8 mouse cellular contexts compared by ENCODE assay signal in the genomic region with DNA sequence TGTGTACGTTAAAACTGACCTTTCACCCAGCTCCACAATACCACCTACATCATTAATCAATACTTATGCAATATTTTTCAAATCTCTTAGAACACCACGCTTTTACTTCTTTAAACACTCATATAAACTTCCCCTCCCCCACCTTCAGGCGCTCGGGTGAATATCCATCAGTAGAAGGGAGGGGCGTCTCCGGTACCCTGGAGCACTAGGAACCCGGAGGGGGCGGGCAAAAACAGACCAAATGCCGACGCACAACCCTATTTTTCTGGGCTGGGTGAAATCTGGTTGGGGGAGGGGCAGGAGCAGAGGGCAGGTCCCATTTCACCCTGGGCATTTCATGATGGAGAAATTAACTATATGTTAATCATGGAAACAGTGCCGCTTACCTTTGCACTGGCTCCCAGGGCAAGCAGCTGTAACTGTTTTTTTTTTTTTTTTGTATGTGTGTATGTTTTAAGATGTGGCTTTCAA. TPM values are rescaled to one million over a fixed set of nuclear protein-coding genes. Genes with fewer than 3 reads are reported as not detected.
A peak's percentile ranks its signal among the peaks of the same experiment; 100 is the strongest.
DNase-seq lines count a peak whose midpoint lies in the region; ATAC-seq and TF ChIP-seq lines count a peak whose summit lies in the region.

A gene (minus strand): TSS at position 421 of the 471 bp plus-strand sequence.

- no peak for TF ChIP-seq CTCF in G1E (IDR thresholded peaks at IDR 0.05; ENCODE audit: low read depth, low read length)
- TF ChIP-seq CTCF in liver, embryonic 14.5 days (IDR thresholded peaks at IDR 0.05; ENCODE audit: low read depth), result no peak

- H3K4me3 ChIP-seq in kidney, embryonic 15.5 days (replicated peaks), result peak within 1 kb of the TSS; percentile 52
- H3K4me3 ChIP-seq in G1E (ENCODE audit: low read depth, low read length), result peak within 1 kb of the TSS; percentile 76
- peak within 1 kb of the TSS; percentile 96 for H3K4me3 ChIP-seq in forebrain, embryonic 12.5 days (replicated peaks)
- H3K4me3 ChIP-seq in liver, embryonic 14.5 days (ENCODE audit: insufficient read depth in 1 of 2, low read depth in 2 of 2, low read length in 2 of 2), result peak within 1 kb of the TSS; percentile 68 to 83

- peaks cover 48% of the 10 kb centered on the region for H3K4me1 ChIP-seq in kidney, embryonic 15.5 days
- peaks cover 12% of the 10 kb centered on the region for H3K4me1 ChIP-seq in G1E (ENCODE audit: insufficient read depth, low read depth, low read length)
- H3K4me1 ChIP-seq in forebrain, embryonic 12.5 days, result peaks cover 26% of the 10 kb centered on the region
- peaks cover 4 to 8% of the 10 kb centered on the region in 2 experiments; a peak in 2 of 4 replicates for H3K4me1 ChIP-seq in liver, embryonic 14.5 days (replicated peaks; ENCODE audit: control insufficient read depth in 2 of 2, insufficient read depth in 2 of 2, low read length in 1 of 2)

- no peaks in the 10 kb centered on the region for H3K36me3 ChIP-seq in kidney, embryonic 15.5 days
- peaks cover 2% of the 10 kb centered on the region for H3K36me3 ChIP-seq in G1E (replicated peaks)
- no peaks in the 10 kb centered on the region for H3K36me3 ChIP-seq in forebrain, embryonic 12.5 days (replicated peaks)
- H3K36me3 ChIP-seq in liver, embryonic 14.5 days (replicated peaks; ENCODE audit: control insufficient read depth, insufficient read depth, low read depth), result no peaks in the 10 kb centered on the region

- H3K9me3 ChIP-seq in kidney, embryonic 15.5 days (replicated peaks), result no peaks in the 10 kb centered on the region
- H3K9me3 ChIP-seq in G1E (replicated peaks), result no peaks in the 10 kb centered on the region
- H3K9me3 ChIP-seq in forebrain, embryonic 12.5 days, result no peaks in the 10 kb centered on the region
- H3K9me3 ChIP-seq in liver, embryonic 14.5 days (ENCODE audit: control insufficient read depth, low read length), result no peaks in the 10 kb centered on the region

- WGBS in kidney, embryonic 15.5 days, result under 1% methylated on average over 11 of the region's 11 CpGs
- WGBS in forebrain, embryonic 12.5 days, result under 1% methylated on average over 11 of the region's 11 CpGs
- under 1% methylated on average over 11 of the region's 11 CpGs for WGBS in liver, embryonic 14.5 days (ENCODE audit: insufficient replicate concordance)

- ATAC-seq in kidney, embryonic 15.5 days (replicated peaks; ENCODE audit: low FRiP score), result no peak
- no peak for ATAC-seq in G1E (ENCODE audit: extremely low read depth, insufficient number of reproducible peaks, low FRiP score, poor library complexity, severe bottlenecking)
- no peak for ATAC-seq in forebrain, embryonic 12.5 days (ENCODE audit: low FRiP score)
- ATAC-seq in liver, embryonic 14.5 days (ENCODE audit: insufficient read depth), result no peak

- no peak within 1 kb of the TSS for H3K27ac ChIP-seq in kidney, embryonic 15.5 days
- peak within 1 kb of the TSS; percentile 99 for H3K27ac ChIP-seq in forebrain, embryonic 12.5 days
- H3K27ac ChIP-seq in liver, embryonic 14.5 days, result peak within 1 kb of the TSS; percentile 54

- intact Hi-C loops in left cerebral cortex, postnatal 4 days (cut with DNase I), result loop anchor here (5.0 to 10.0 kb wide), 3 partner anchors 1230 to 1783 kb away; no protein-coding TSS in a partner anchor

- peaks cover 92% of the 10 kb centered on the region for H3K27me3 ChIP-seq in kidney, embryonic 15.5 days
- H3K27me3 ChIP-seq in G1E (ENCODE audit: insufficient read depth, low read length), result peaks cover 3% of the 10 kb centered on the region; the same call in 1 of the 2 replicates
- no peaks in the 10 kb centered on the region for H3K27me3 ChIP-seq in forebrain, embryonic 12.5 days
- H3K27me3 ChIP-seq in liver, embryonic 14.5 days (ENCODE audit: control insufficient read depth, insufficient read depth, low read length), result peaks cover 14% of the 10 kb centered on the region

- no peak for DNase-seq in kidney, postnatal 10 days
- no peak for DNase-seq in G1E (ENCODE audit: low spot score)
- peak in 1 of 3 experiments; percentile 53 for DNase-seq in liver, embryonic 14.5 days (ENCODE audit: low read depth in 3 of 3, low spot score in 3 of 3)
- no peak for DNase-seq in T-cell, adult 2 months (ENCODE audit: low spot score)
- DNase-seq in ovary, postnatal 14 days (ENCODE audit: low spot score), result no peak
- DNase-seq in left cerebral cortex, postnatal 4 days, result no peak

- TF ChIP-seq EP300 in liver, embryonic 14.5 days (IDR thresholded peaks at IDR 0.05; ENCODE audit: low read depth), result no peak

- peak within 1 kb of the TSS; percentile 89 for H3K4me2 ChIP-seq in kidney, embryonic 15.5 days
- H3K4me2 ChIP-seq in forebrain, embryonic 12.5 days, result peak within 1 kb of the TSS; percentile 96
- H3K4me2 ChIP-seq in liver, embryonic 14.5 days (ENCODE audit: low read depth), result peak within 1 kb of the TSS; percentile 91

- H3K9ac ChIP-seq in kidney, embryonic 15.5 days, result peak within 1 kb of the TSS; percentile 32; the same call in 1 of the 2 replicates
- H3K9ac ChIP-seq in forebrain, embryonic 12.5 days, result peak within 1 kb of the TSS; percentile 98
- H3K9ac ChIP-seq in liver, embryonic 14.5 days (replicated peaks), result peak within 1 kb of the TSS; percentile 70

RNA-seq across cellular contexts. Expression of the gene that starts here (rescaled TPM):
- polyA plus RNA-seq in kidney, embryonic 15.5 days (2015; fragmentation: Nextera tagmentation; extraction: Ambion mirVana), result not detected in 2 replicates
- not detected in 2 replicates for total RNA-seq in G1E (2014; fragmentation: Nextera tagmentation)
- total RNA-seq in G1E (2017), result 0.16 TPM in 1 of 2 replicates, not detected in the other
- not detected in 2 replicates for polyA plus RNA-seq in G1E (2012)
- polyA plus RNA-seq in forebrain, embryonic 12.5 days (2016; fragmentation: Nextera tagmentation; extraction: Ambion mirVana), result not detected in 2 replicates
- not detected in 2 replicates for polyA plus RNA-seq in liver, embryonic 14.5 days (2012; rRNA removed)
- polyA plus RNA-seq in liver, embryonic 14.5 days (2014; fragmentation: Nextera tagmentation; extraction: Ambion mirVana), result not detected in 2 replicates
- total RNA-seq in left cerebral cortex, postnatal 4 days (2021), result under 1 TPM; 0.66 to 0.90 TPM

Comparison
In these comparisons a context has a peak if more than half of its experiments do, and no peak if none do; other contexts are left out.
1. H3K9ac ChIP-seq: peak in every context shown above with its lines; median percentile 98 in forebrain, embryonic 12.5 days; 70 in liver, embryonic 14.5 days; 32 in kidney, embryonic 15.5 days.